Mouse (Mus musculus): ENCODE results near the gene Phka1.
"Not testable (repeated sequence)": the region's sequence is repeated elsewhere in the genome, so short reads cannot be mapped to it uniquely, and the experiment has no call there.

Gene Phka1

GRCm38 (mm10) chrX:102643823-102644572, at the start of gene Phka1:
Gene Phka1, minus strand, starts transcription at chrX:102644246.
- peak; percentile 16 to 38 for DNase-seq (ENCODE audit: low spot score in 2 of 2)

GRCm38 (mm10) chrX:102689252-102689651, 45.2 kb upstream of the Phka1 start:
- peak; percentile 4 to 10 for DNase-seq (ENCODE audit: low spot score in 2 of 2)

- not testable (repeated sequence) for DNase-seq (ENCODE audit: low spot score in 2 of 2)
These were observed 42.8 kb upstream of the Phka1 start, which contains the start of gene Gm3880 for GRCm38 (mm10) chrX:102686872-102687271. Gene Gm3880, minus strand, starts transcription at chrX:102686972.

GRCm38 (mm10) chrX:102684706-102685105, 40.7 kb upstream of the Phka1 start:
- not testable (repeated sequence) for DNase-seq (ENCODE audit: low spot score in 2 of 2)

- no peak for DNase-seq (ENCODE audit: low spot score in 2 of 2)
These were observed 22.6 kb upstream of the Phka1 start for GRCm38 (mm10) chrX:102666641-102667040.

GRCm38 (mm10) chrX:102660712-102661111, 16.7 kb upstream of the Phka1 start:
- DNase-seq (ENCODE audit: low spot score in 2 of 2) = no peak

GRCm38 (mm10) chrX:102645691-102646090, 1.6 kb upstream of the Phka1 start:
- no peak for DNase-seq (ENCODE audit: low spot score in 2 of 2)

- DNase-seq (ENCODE audit: low spot score in 2 of 2) = no peak
These were observed 1.1 kb upstream of the Phka1 start for GRCm38 (mm10) chrX:102645146-102645545.

- no peak for DNase-seq (ENCODE audit: low spot score in 2 of 2)
These were observed 516 bp upstream of the Phka1 start for GRCm38 (mm10) chrX:102644573-102644951.

- DNase-seq (ENCODE audit: low spot score in 2 of 2) = no peak
These were observed 42.8 kb downstream of the Phka1 start for GRCm38 (mm10) chrX:102601269-102601668.

GRCm38 (mm10) chrX:102588560-102588959, 55.5 kb downstream of the Phka1 start:
- DNase-seq (ENCODE audit: low spot score in 2 of 2) = no peak

- no peak for DNase-seq (ENCODE audit: low spot score in 2 of 2)
These were observed 72.9 kb downstream of the Phka1 start for GRCm38 (mm10) chrX:102571186-102571585.

- no peak for DNase-seq (ENCODE audit: low spot score in 2 of 2)
These were observed 87.1 kb downstream of the Phka1 start for GRCm38 (mm10) chrX:102556906-102557305.

- DNase-seq (ENCODE audit: low spot score in 2 of 2) = no peak
These were observed 134.8 kb downstream of the Phka1 start for GRCm38 (mm10) chrX:102509205-102509604.

- peak; percentile 15 to 35 for DNase-seq (ENCODE audit: low spot score in 2 of 2)
These were observed 139.2 kb downstream of the Phka1 start, which contains the start of gene Hdac8 for GRCm38 (mm10) chrX:102504644-102505481. Gene Hdac8, minus strand, starts transcription at chrX:102505359.

GRCm38 (mm10) chrX:102504179-102504578, 139.9 kb downstream of the Phka1 start:
- no peak for DNase-seq (ENCODE audit: low spot score in 2 of 2)

- DNase-seq (ENCODE audit: low spot score in 2 of 2) = no peak
These were observed 149.9 kb downstream of the Phka1 start for GRCm38 (mm10) chrX:102493992-102494730.

GRCm38 (mm10) chrX:102485575-102485974, 158.5 kb downstream of the Phka1 start:
- no peak for DNase-seq (ENCODE audit: low spot score in 2 of 2)

- no peak for DNase-seq (ENCODE audit: low spot score in 2 of 2)
These were observed 164.4 kb downstream of the Phka1 start for GRCm38 (mm10) chrX:102479665-102480064.

- DNase-seq (ENCODE audit: low spot score in 2 of 2) = no peak
These were observed 165.1 kb downstream of the Phka1 start for GRCm38 (mm10) chrX:102478965-102479364.

GRCm38 (mm10) chrX:102478481-102478880, 165.6 kb downstream of the Phka1 start:
- DNase-seq (ENCODE audit: low spot score in 2 of 2) = no peak

- DNase-seq (ENCODE audit: low spot score in 2 of 2) = peak; percentile 67 to 69
These were observed 167.3 kb downstream of the Phka1 start for GRCm38 (mm10) chrX:102476784-102477183.
